8 mouse cellular contexts compared by ENCODE assay signal in genomic region chr3:128349123-128349522, GRCm38 (mm10).
DNase-seq lines count a peak whose midpoint lies in the region; ATAC-seq and TF ChIP-seq lines count a peak whose summit lies in the region.
"Not testable (repeated sequence)": the region's sequence is repeated elsewhere in the genome, so short reads cannot be mapped to it uniquely, and the experiment has no call there.

No protein-coding gene starts in this region.

- ATAC-seq in Patski = peak; percentile 76
- ATAC-seq in forebrain, postnatal 0 days = peak; percentile 91
- ATAC-seq in hindbrain, embryonic 11.5 days (ENCODE audit: low FRiP score) = peak; percentile 71; the same call in 1 of the 2 replicates
- peak; percentile 73; the same call in 1 of the 2 replicates for ATAC-seq in limb, embryonic 14.5 days (ENCODE audit: low FRiP score, low read depth)
- ATAC-seq in midbrain, embryonic 16.5 days = peak; percentile 90
- not testable (repeated sequence) for ATAC-seq in stomach, postnatal 0 days (ENCODE audit: low FRiP score, low TSS enrichment)

- not testable (repeated sequence) for TF ChIP-seq EP300 in stomach, postnatal 0 days (optimal IDR thresholded peaks at IDR 0.05)

- H3K9me3 ChIP-seq in forebrain, postnatal 0 days (ENCODE audit: low read length); hindbrain, embryonic 11.5 days (ENCODE audit: control insufficient read depth, low read length); limb, embryonic 14.5 days (ENCODE audit: control insufficient read depth, low read length); midbrain, embryonic 16.5 days (replicated peaks; ENCODE audit: control insufficient read depth, low read length, poor library complexity, severe bottlenecking); stomach, postnatal 0 days (ENCODE audit: control insufficient read depth, low read length): not testable (repeated sequence)

- H3K27ac ChIP-seq in forebrain, postnatal 0 days (ENCODE audit: low read depth, low read length); hindbrain, embryonic 11.5 days (ENCODE audit: low read depth, low read length); limb, embryonic 14.5 days (replicated peaks; ENCODE audit: low read depth, low read length); midbrain, embryonic 16.5 days (ENCODE audit: low read length); stomach, postnatal 0 days (replicated peaks): not testable (repeated sequence)

- H3K27me3 ChIP-seq in Patski; forebrain, postnatal 0 days (ENCODE audit: insufficient read depth, low read length); hindbrain, embryonic 11.5 days (ENCODE audit: control insufficient read depth, insufficient read depth, low read length); limb, embryonic 14.5 days (ENCODE audit: control insufficient read depth, insufficient read depth, low read length); midbrain, embryonic 16.5 days (ENCODE audit: control insufficient read depth, insufficient read depth, low read depth, low read length); stomach, postnatal 0 days (ENCODE audit: control insufficient read depth, insufficient read depth, low read length): not testable (repeated sequence)

- CTCF ChIA-PET in Patski (lab: Charles Lee) = interaction anchor here (0.7 to 4.4 kb wide), 18 partner anchors 12 to 1328 kb away, joined by 3 to 59 read pairs (median 3); partner anchors contain the start of gene Pitx2

- not testable (repeated sequence) for H3K9ac ChIP-seq in forebrain, postnatal 0 days; hindbrain, embryonic 11.5 days (ENCODE audit: low read depth, low read length); limb, embryonic 14.5 days (ENCODE audit: low read depth, low read length, severe bottlenecking); midbrain, embryonic 16.5 days (ENCODE audit: low read depth, low read length); stomach, postnatal 0 days (ENCODE audit: low read length)

- not testable (repeated sequence) for H3K4me2 ChIP-seq in forebrain, postnatal 0 days (ENCODE audit: low read depth); hindbrain, embryonic 11.5 days (replicated peaks; ENCODE audit: low read depth, low read length); limb, embryonic 14.5 days (replicated peaks; ENCODE audit: low read depth, low read length, severe bottlenecking); midbrain, embryonic 16.5 days (ENCODE audit: low read length); stomach, postnatal 0 days (replicated peaks; ENCODE audit: low read depth)

- POLR2A ChIA-PET in Patski (lab: Charles Lee) = interaction anchor here (1.4 to 1.7 kb wide), 3 partner anchors 853 to 872 kb away, joined by 3 to 7 read pairs (median 4); no protein-coding TSS in a partner anchor

- TF ChIP-seq POLR2A in limb, embryonic 14.5 days (IDR thresholded peaks at IDR 0.05; ENCODE audit: borderline replicate concordance, extremely low read depth, insufficient read depth, insufficient read length) = not testable (repeated sequence)

- peak; percentile 90 for TF ChIP-seq CTCF in Patski (IDR thresholded peaks at IDR 0.05)
- TF ChIP-seq CTCF in forebrain, postnatal 0 days (IDR thresholded peaks at IDR 0.05; ENCODE audit: low read depth) = peak; percentile 88
- peak; percentile 85 for TF ChIP-seq CTCF in stomach, postnatal 0 days (IDR thresholded peaks at IDR 0.05; ENCODE audit: low read depth)

- WGBS in forebrain, postnatal 0 days = 11% methylated on average over 2 of the region's 2 CpGs
- WGBS in hindbrain, embryonic 11.5 days = 2% methylated on average over 2 of the region's 2 CpGs
- 11% methylated on average over 2 of the region's 2 CpGs for WGBS in limb, embryonic 14.5 days
- 3% methylated on average over 2 of the region's 2 CpGs for WGBS in midbrain, embryonic 16.5 days
- WGBS in stomach, postnatal 0 days = 14% methylated on average over 2 of the region's 2 CpGs

- not testable (repeated sequence) for H3K4me1 ChIP-seq in forebrain, postnatal 0 days (ENCODE audit: insufficient read depth); hindbrain, embryonic 11.5 days (replicated peaks; ENCODE audit: control insufficient read depth, insufficient read depth, low read length); limb, embryonic 14.5 days (ENCODE audit: control insufficient read depth, insufficient read depth, low read length); midbrain, embryonic 16.5 days (ENCODE audit: control insufficient read depth, insufficient read depth, low read length); stomach, postnatal 0 days (replicated peaks; ENCODE audit: control insufficient read depth, insufficient read depth)

- H3K36me3 ChIP-seq in forebrain, postnatal 0 days (ENCODE audit: insufficient read depth); hindbrain, embryonic 11.5 days (ENCODE audit: control insufficient read depth, insufficient read depth, low read length); limb, embryonic 14.5 days (ENCODE audit: control insufficient read depth, insufficient read depth, low read length); midbrain, embryonic 16.5 days (ENCODE audit: control insufficient read depth, insufficient read depth, low read length); stomach, postnatal 0 days (ENCODE audit: control insufficient read depth, insufficient read depth, low read length): not testable (repeated sequence)

- in situ Hi-C loops in Patski (cut with MboI; ENCODE audit: low pct_unique_long_range_greater_than_20kb) = loop anchor here (5.0 to 10.0 kb wide), 3 partner anchors 853 to 1076 kb away; no protein-coding TSS in a partner anchor

- peak; percentile 63 for DNase-seq in Patski (ENCODE audit: low read depth, low spot score)
- peak; percentile 63 to 69 for DNase-seq in cerebellum, postnatal 14 days
- peak; percentile 84 for DNase-seq in forebrain, postnatal 0 days
- peak; percentile 74 for DNase-seq in hindbrain, embryonic 11.5 days (ENCODE audit: low spot score)
- peak; percentile 44 for DNase-seq in kidney, postnatal 25 days
- peak; percentile 66 for DNase-seq in limb, embryonic 14.5 days (ENCODE audit: low spot score)
- DNase-seq in stomach, postnatal 0 days (ENCODE audit: low spot score) = peak; percentile 27

- H3K4me3 ChIP-seq in forebrain, postnatal 0 days (ENCODE audit: low read depth, low read length); hindbrain, embryonic 11.5 days (ENCODE audit: low read depth, low read length); limb, embryonic 14.5 days (replicated peaks; ENCODE audit: low read length); midbrain, embryonic 16.5 days (ENCODE audit: low read depth, low read length); stomach, postnatal 0 days (ENCODE audit: low read depth, low read length): not testable (repeated sequence)

Comparison
In these comparisons a context has a peak if more than half of its experiments do, and no peak if none do; other contexts are left out.
1. DNase-seq: peak in every context shown above with its lines; median percentile 84 in forebrain, postnatal 0 days; 74 in hindbrain, embryonic 11.5 days; 66 in cerebellum, postnatal 14 days; 66 in limb, embryonic 14.5 days; 63 in Patski; 44 in kidney, postnatal 25 days; 27 in stomach, postnatal 0 days.